Mouse (Mus musculus) stomach, postnatal 0 days (tissue): ENCODE measurements around the gene Tmed6. TPM values are rescaled to one million over a fixed set of nuclear protein-coding genes. Genes with fewer than 3 reads are reported as not detected.

Experiments used
- ATAC-seq: fragments of 200-750 bp; cut with Nextera tagmentation; 2 replicates; pipeline ENCODE4 v1.8.0; 2017; ENCODE audit not compliant: low FRiP score, low TSS enrichment
- DNase-seq: peaks from one replicate; pipeline ENCODE4 v3.0.0-alpha.2; 2016; ENCODE audit warnings: low spot score
- H3K27ac ChIP-seq: fragments of 300-500 bp; sonication (generic); replicated peaks from 2 replicates; pipeline ENCODE4 v1.5.1; 2014; ENCODE audit warnings: mild to moderate bottlenecking, control low read depth
- H3K27me3 ChIP-seq: fragments of 300-500 bp; sonication (generic); 2 replicates; pipeline ENCODE4 v1.6.1; 2014; ENCODE audit warnings: low read length; ENCODE audit not compliant: control insufficient read depth, insufficient read depth
- H3K36me3 ChIP-seq: fragments of 300-500 bp; sonication (generic); 2 replicates; pipeline ENCODE4 v1.6.1; 2014; ENCODE audit warnings: low read length, mixed read lengths; ENCODE audit not compliant: control insufficient read depth, insufficient read depth
- H3K4me1 ChIP-seq: fragments of 300-500 bp; sonication (generic); replicated peaks from 2 replicates; pipeline ENCODE4 v1.6.1; 2014; ENCODE audit warnings: antibody characterized with exemption; ENCODE audit not compliant: control insufficient read depth, insufficient read depth
- H3K4me2 ChIP-seq: fragments of 300-500 bp; sonication (generic); replicated peaks from 2 replicates; pipeline ENCODE4 v1.6.1; 2014; ENCODE audit warnings: low read depth, mild to moderate bottlenecking, control low read depth, moderate library complexity
- H3K4me3 ChIP-seq: fragments of 300-500 bp; sonication (generic); 2 replicates; pipeline ENCODE4 v1.5.1; 2014; ENCODE audit warnings: low read depth, low read length, control low read depth
- H3K9ac ChIP-seq: fragments of 300-500 bp; sonication (generic); 2 replicates; pipeline ENCODE4 v1.6.1; 2014; ENCODE audit warnings: mild to moderate bottlenecking, low read length, control low read depth, mixed read lengths
- H3K9me3 ChIP-seq: fragments of 300-500 bp; sonication (generic); 2 replicates; pipeline ENCODE4 v1.6.1; 2016; ENCODE audit warnings: low read length; ENCODE audit not compliant: control insufficient read depth
- CTCF ChIP-seq: IDR thresholded peaks from 2 replicates; pipeline ENCODE4 v1.5.1; 2016; ENCODE audit warnings: antibody characterized with exemption, low read depth, mild to moderate bottlenecking, moderate library complexity
- EP300 ChIP-seq: optimal IDR thresholded peaks from 2 replicates; pipeline ENCODE3; 2016; ENCODE audit warnings: antibody characterized with exemption
- whole genome bisulfite sequencing: fragments of 180-500 bp; shearing (Covaris S2); extraction: QIAGEN DNeasy Blood & Tissue Kit; methylation state at CpG from one replicate; pipeline ENCODE4 v1.1.7; 2014; 5-methylcytosine and 5-hydroxymethylcytosine counted together
- polyA plus RNA-seq: library from polyadenylated mRNA; unstranded; fragments of >200 nt; fragmentation: Nextera tagmentation; extraction: Ambion mirVana; gene quantifications from 2 replicates; pipeline ENCODE4 v1.2.1, GENCODE M21; 2015

Gene Tmed6
- polyA plus RNA-seq, 1 experiment from 2014 or later = 79.6 TPM

- DNase-seq (peak; percentile 95), ATAC-seq (peak; percentile 96)
- 6% methylated on average over 27 of the region's 39 CpGs for WGBS
- no peaks in the 10 kb centered on the region; the same call in 1 of the 2 replicates for H3K4me1 ChIP-seq
- H3K27me3 ChIP-seq = no peaks in the 10 kb centered on the region
- peak within 1 kb of the TSS; percentile 89 for H3K9ac ChIP-seq
- peak within 1 kb of the TSS; percentile 97 for H3K27ac ChIP-seq
- TF ChIP-seq EP300 (no peak), CTCF (no peak)
- no peaks in the 10 kb centered on the region for H3K36me3 ChIP-seq
- H3K4me2 ChIP-seq = peak within 1 kb of the TSS; percentile 62
- H3K9me3 ChIP-seq = no peaks in the 10 kb centered on the region
- peak within 1 kb of the TSS; percentile 86 for H3K4me3 ChIP-seq
Measured at GRCm38 (mm10) chr8:107096366-107097036, 31.1 kb upstream of the Tmed6 start, which contains the start of gene Terf2. Gene Terf2 (minus strand): TSS chr8:107096547.

DNA sequence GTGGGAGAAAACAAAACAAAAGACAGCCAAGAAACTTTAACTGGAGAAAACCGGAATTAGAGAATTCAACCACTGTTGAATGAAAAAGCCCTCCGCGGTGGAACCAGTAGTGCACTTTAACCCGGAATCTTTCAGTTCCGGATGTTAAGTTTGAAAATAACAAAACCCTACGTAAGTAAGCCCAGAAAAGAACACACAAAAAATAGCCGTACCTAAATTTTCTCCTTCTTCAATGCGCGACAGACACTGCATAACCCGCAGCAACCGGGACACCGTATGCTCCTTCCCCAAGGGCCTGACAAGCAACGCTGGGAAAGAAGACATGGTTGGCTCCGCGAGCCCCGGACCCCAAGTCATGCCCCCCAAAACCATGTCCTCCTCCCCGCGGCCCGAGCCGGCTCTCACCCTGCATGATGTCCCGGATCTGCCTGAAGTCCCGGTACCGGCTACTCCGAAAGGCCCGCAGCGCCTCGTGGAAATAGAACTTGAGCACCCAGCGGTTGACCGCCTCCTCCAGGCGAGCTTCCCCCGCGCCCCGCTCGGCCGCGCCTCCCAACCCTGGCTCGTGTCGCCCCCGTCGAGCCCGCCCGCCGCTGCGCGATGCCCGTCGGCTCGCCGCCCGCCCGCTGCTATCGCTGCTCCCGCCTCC is 30.4 kb upstream of the Tmed6 start:
- peak overlapping the region; percentile 97 for H3K27ac ChIP-seq
- no peaks in the 10 kb centered on the region for H3K36me3 ChIP-seq
- ATAC-seq = no peak; the same call in 1 of the 2 replicates
- peak overlapping the region; percentile 62 for H3K4me2 ChIP-seq
- H3K4me1 ChIP-seq = no peaks in the 10 kb centered on the region; the same call in 1 of the 2 replicates
- H3K9ac ChIP-seq = peak overlapping the region; percentile 89
- DNase-seq = no peak
- WGBS = 1% methylated on average over 49 of the region's 53 CpGs
- H3K4me3 ChIP-seq = peak overlapping the region; percentile 86
- H3K27me3 ChIP-seq = no peaks in the 10 kb centered on the region
- TF ChIP-seq EP300 (no peak), CTCF (no peak)
- H3K9me3 ChIP-seq = no peaks in the 10 kb centered on the region

- Histone ChIP-seq H3K4me3 (no peak overlapping the region), H3K27me3 (no peaks in the 10 kb centered on the region), H3K4me1 (no peaks in the 10 kb centered on the region; the same call in 1 of the 2 replicates), H3K27ac (no peak overlapping the region), H3K9me3 (no peaks in the 10 kb centered on the region), H3K36me3 (peaks cover 3% of the 10 kb centered on the region; the same call in 1 of the 2 replicates), H3K4me2 (no peak overlapping the region), H3K9ac (no peak overlapping the region)
- ATAC-seq = no peak
- TF ChIP-seq EP300 (no peak), CTCF (no peak)
- WGBS = 84% methylated on average over 7 of the region's 7 CpGs
- DNase-seq = no peak
Measured at GRCm38 (mm10) chr8:107090531-107090930, 25.1 kb upstream of the Tmed6 start.

- Histone ChIP-seq H3K27me3 (no peaks in the 10 kb centered on the region), H3K9ac (no peak overlapping the region), H3K27ac (no peak overlapping the region), H3K4me1 (no peaks in the 10 kb centered on the region), H3K4me3 (no peak overlapping the region), H3K4me2 (no peak overlapping the region), H3K9me3 (no peaks in the 10 kb centered on the region), H3K36me3 (peaks cover 3% of the 10 kb centered on the region; the same call in 1 of the 2 replicates)
- TF ChIP-seq CTCF (no peak), EP300 (no peak)
- WGBS = 89% methylated on average over 5 of the region's 5 CpGs
- no peak for DNase-seq
- ATAC-seq = 0 out of 2 replicates have a peak, but pooled peaks have one; percentile 21
Measured at GRCm38 (mm10) chr8:107088526-107089063, 23.2 kb upstream of the Tmed6 start.

- H3K4me3 ChIP-seq = no peak overlapping the region
- TF ChIP-seq CTCF (no peak), EP300 (no peak)
- DNase-seq = no peak
- H3K4me2 ChIP-seq = no peak overlapping the region
- H3K27me3 ChIP-seq = no peaks in the 10 kb centered on the region
- ATAC-seq = no peak
- 100% methylated on average over 5 of the region's 5 CpGs for WGBS
- peaks cover 11% of the 10 kb centered on the region for H3K36me3 ChIP-seq
- no peak overlapping the region for H3K9ac ChIP-seq
- H3K4me1 ChIP-seq = no peaks in the 10 kb centered on the region
- H3K9me3 ChIP-seq = no peaks in the 10 kb centered on the region
- H3K27ac ChIP-seq = no peak overlapping the region
Measured at GRCm38 (mm10) chr8:107086018-107086417, 20.6 kb upstream of the Tmed6 start.
